Mouse (Mus musculus) myocyte (in vitro differentiated cells): ENCODE measurements around the gene Prlr.

Experiments used
- CEBPB ChIP-seq: IDR thresholded peaks from 2 replicates; pipeline ENCODE4 v1.6.1; 2011; ENCODE audit warnings: mild to moderate bottlenecking, moderate library complexity; ENCODE audit not compliant: poor library complexity, insufficient read depth, severe bottlenecking
- E2F4 ChIP-seq: IDR thresholded peaks from one replicate; pipeline ENCODE4 v1.6.1; 2011; ENCODE audit warnings: mild to moderate bottlenecking, control low read depth, moderate library complexity; ENCODE audit not compliant: insufficient read depth
- MAX ChIP-seq: IDR thresholded peaks from one replicate; pipeline ENCODE4 v1.6.1; 2011; ENCODE audit warnings: low read depth, mild to moderate bottlenecking, control low read depth
- MYOD1 ChIP-seq, 3 experiments: IDR thresholded peaks; one replicate each; pipeline ENCODE4 v1.6.1; 2011; ENCODE audit warnings: control low read depth in 2 of 3, low read depth in 2 of 3, mild to moderate bottlenecking in 2 of 3, moderate library complexity in 1 of 3; ENCODE audit not compliant: insufficient read length in 2 of 3, control insufficient read depth in 1 of 3
- MYOG ChIP-seq, 3 experiments: IDR thresholded peaks; one replicate each; pipeline ENCODE4 v1.6.1; 2011; ENCODE audit warnings: control low read depth in 2 of 3, low read depth in 2 of 3, mild to moderate bottlenecking in 2 of 3; ENCODE audit not compliant: insufficient read length in 2 of 3, control insufficient read depth in 1 of 3, insufficient read depth in 1 of 3
- POLR2A ChIP-seq: IDR thresholded peaks from one replicate; pipeline ENCODE4 v1.6.1; 2011; ENCODE audit warnings: low read depth, mild to moderate bottlenecking, control low read depth, moderate library complexity; ENCODE audit not compliant: insufficient read length
- POLR2AphosphoS2 ChIP-seq: IDR thresholded peaks from one replicate; pipeline ENCODE4 v1.6.1; 2011; ENCODE audit warnings: low read depth, control low read depth; ENCODE audit not compliant: insufficient read length
- TCF12 ChIP-seq: IDR thresholded peaks from one replicate; pipeline ENCODE4 v1.6.1; 2011; ENCODE audit warnings: mild to moderate bottlenecking, control low read depth; ENCODE audit not compliant: poor library complexity, insufficient read depth, severe bottlenecking
- USF1 ChIP-seq: IDR thresholded peaks from one replicate; pipeline ENCODE4 v1.6.1; 2011; ENCODE audit warnings: low read depth, mild to moderate bottlenecking, control low read depth, moderate library complexity

GRCm38 (mm10) chr15:10325080-10325479 lies 148.0 kb downstream of the Prlr start, which contains the start of gene Gm21973:
- TF ChIP-seq E2F4 = no peak
- TF ChIP-seq POLR2A = no peak
- TF ChIP-seq USF1 = no peak
- TF ChIP-seq TCF12 = no peak
- TF ChIP-seq MYOD1 (IDR thresholded peaks at IDR 0.05; ENCODE audit: control insufficient read depth in 1 of 3, insufficient read length in 2 of 3, low read depth in 2 of 3) = no peak
- no peak for TF ChIP-seq MAX
- TF ChIP-seq POLR2AphosphoS2 = no peak
- no peak for TF ChIP-seq MYOG (IDR thresholded peaks at IDR 0.05; ENCODE audit: control insufficient read depth in 1 of 3, insufficient read depth in 1 of 3, insufficient read length in 2 of 3, low read depth in 2 of 3)
- no peak for TF ChIP-seq CEBPB
